Mouse (Mus musculus): ENCODE data around the gene a. TPM values are rescaled to one million over a fixed set of nuclear protein-coding genes. Genes with fewer than 3 reads are reported as not detected.

The a gene
- total and polyA plus RNA-seq, 3 experiments, result 7.8 to 23.8 (median 10.9) TPM

- H3K4me1 ChIP-seq (ENCODE audit: control insufficient read depth in 1 of 2, insufficient read depth in 2 of 2), result peaks cover 0 to 26% of the 10 kb centered on the region in 2 experiments; a peak in 2 of 4 replicates
- no peaks in the 10 kb centered on the region for H3K79me2 ChIP-seq (replicated peaks; ENCODE audit: control insufficient read depth, extremely low read depth, insufficient read depth, poor library complexity, severe bottlenecking)
- no peaks in the 10 kb centered on the region for H3K36me3 ChIP-seq (replicated peaks in 1 of 2; ENCODE audit: control insufficient read depth in 1 of 2, insufficient read depth in 1 of 2, low read length in 1 of 2)
- no peak within 1 kb of the TSS for H3K4me2 ChIP-seq (ENCODE audit: insufficient read depth, low read depth, poor library complexity, severe bottlenecking)
- no peaks in the 10 kb centered on the region for H3K27me3 ChIP-seq (replicated peaks)
- dilution Hi-C loops (cut with MboI; ENCODE audit: extremely low pct_ligation_motif_present, extremely low pct_unique_long_range_greater_than_20kb, low sequenced_read_pairs) (no loop called here), in situ Hi-C loops (cut with MboI; ENCODE audit: low pct_ligation_motif_present, low pct_unique_long_range_greater_than_20kb, low sequenced_read_pairs) (no loop called here)
- no peak within 1 kb of the TSS for H3K9ac ChIP-seq (ENCODE audit: insufficient read depth, low read depth)
- H3K4me3 ChIP-seq (replicated peaks in 1 of 3; ENCODE audit: low read depth in 2 of 3, low read length in 2 of 3, poor library complexity in 1 of 3), result no peak within 1 kb of the TSS
- no peak for DNase-seq (ENCODE audit: extremely low read depth)
- TF ChIP-seq ETS1 (conservative IDR thresholded peaks at IDR 0.05; ENCODE audit: low read depth, low read length), result no peak
- no peak for TF ChIP-seq CHD1 (IDR thresholded peaks at IDR 0.05; ENCODE audit: low read depth, low read length)
- no peak for TF ChIP-seq PAX5 (IDR thresholded peaks at IDR 0.05; ENCODE audit: low read length)
- no peak for TF ChIP-seq RAD21 (IDR thresholded peaks at IDR 0.05; ENCODE audit: low read depth, low read length)
- no peak for TF ChIP-seq MXI1 (IDR thresholded peaks at IDR 0.05; ENCODE audit: low read depth, low read length)
- TF ChIP-seq SIN3A (IDR thresholded peaks at IDR 0.05; ENCODE audit: low read length), result no peak
- no peak for TF ChIP-seq ELF1 (IDR thresholded peaks at IDR 0.05; ENCODE audit: low read depth, low read length)
- no peak for TF ChIP-seq MAFK (IDR thresholded peaks at IDR 0.05; ENCODE audit: insufficient replicate concordance, low read length)
- TF ChIP-seq NRF1 (IDR thresholded peaks at IDR 0.05; ENCODE audit: low read depth, low read length), result no peak
- no peak for TF ChIP-seq ZMIZ1 (IDR thresholded peaks at IDR 0.05; ENCODE audit: low read depth, low read length)
- TF ChIP-seq ZKSCAN1 (IDR thresholded peaks at IDR 0.05; ENCODE audit: borderline replicate concordance, low read depth, low read length), result no peak
- TF ChIP-seq GABPA (IDR thresholded peaks at IDR 0.05; ENCODE audit: insufficient replicate concordance, low read depth, low read length), result no peak
- TF ChIP-seq MAZ (IDR thresholded peaks at IDR 0.05; ENCODE audit: low read depth, low read length), result no peak
- no peak for TF ChIP-seq TCF12 (IDR thresholded peaks at IDR 0.05; ENCODE audit: low read depth, low read length)
- no peak within 1 kb of the TSS for H3K27ac ChIP-seq (ENCODE audit: insufficient read depth, low read depth)
- peaks cover 5% of the 10 kb centered on the region for H3K9me3 ChIP-seq (replicated peaks; ENCODE audit: low read length)
Measured at GRCm38 (mm10) chr2:154769930-154770329, 21.3 kb upstream of the a start, which contains the start of gene Gm14214. TSS of gene Gm14214 (minus strand) at chr2:154770030.

GRCm38 (mm10) chr2:154771604-154772003 lies 19.6 kb upstream of the a start:
- Histone ChIP-seq H3K4me3 (replicated peaks in 1 of 3; ENCODE audit: low read depth in 2 of 3, low read length in 2 of 3, poor library complexity in 1 of 3) (no peak overlapping the region), H3K27ac (ENCODE audit: insufficient read depth, low read depth) (no peak overlapping the region), H3K9ac (ENCODE audit: insufficient read depth, low read depth) (no peak overlapping the region), H3K27me3 (replicated peaks) (no peaks in the 10 kb centered on the region), H3K36me3 (replicated peaks in 1 of 2; ENCODE audit: control insufficient read depth in 1 of 2, insufficient read depth in 1 of 2, low read length in 1 of 2) (no peaks in the 10 kb centered on the region), H3K9me3 (replicated peaks; ENCODE audit: low read length) (peaks cover 5% of the 10 kb centered on the region), H3K4me2 (ENCODE audit: insufficient read depth, low read depth, poor library complexity, severe bottlenecking) (no peak overlapping the region), H3K4me1 (ENCODE audit: control insufficient read depth in 1 of 2, insufficient read depth in 2 of 2) (peaks cover 0 to 15% of the 10 kb centered on the region in 2 experiments; a peak in 2 of 4 replicates), H3K79me2 (replicated peaks; ENCODE audit: control insufficient read depth, extremely low read depth, insufficient read depth, poor library complexity, severe bottlenecking) (no peaks in the 10 kb centered on the region)
- DNase-seq (ENCODE audit: extremely low read depth), result no peak
- dilution Hi-C loops (cut with MboI; ENCODE audit: extremely low pct_ligation_motif_present, extremely low pct_unique_long_range_greater_than_20kb, low sequenced_read_pairs), result no loop called here
- in situ Hi-C loops (cut with MboI; ENCODE audit: low pct_ligation_motif_present, low pct_unique_long_range_greater_than_20kb, low sequenced_read_pairs), result no loop called here
- TF ChIP-seq MYC (IDR thresholded peaks at IDR 0.05; ENCODE audit: low read depth, low read length), result no peak
- TF ChIP-seq ZKSCAN1 (IDR thresholded peaks at IDR 0.05; ENCODE audit: borderline replicate concordance, low read depth, low read length), result no peak
- TF ChIP-seq IRF4 (IDR thresholded peaks at IDR 0.05; ENCODE audit: low read depth, low read length), result no peak
- TF ChIP-seq MXI1 (IDR thresholded peaks at IDR 0.05; ENCODE audit: low read depth, low read length), result no peak
- TF ChIP-seq UBTF (IDR thresholded peaks at IDR 0.05; ENCODE audit: low read depth, low read length), result no peak
- TF ChIP-seq CHD2 (IDR thresholded peaks at IDR 0.05; ENCODE audit: low read length), result no peak
- TF ChIP-seq ETS1 (conservative IDR thresholded peaks at IDR 0.05; ENCODE audit: low read depth, low read length), result no peak
- no peak for TF ChIP-seq NRF1 (IDR thresholded peaks at IDR 0.05; ENCODE audit: low read depth, low read length)
- TF ChIP-seq POLR2AphosphoS2 (IDR thresholded peaks at IDR 0.05; ENCODE audit: low read depth, low read length), result no peak
- no peak for TF ChIP-seq CTCF (conservative IDR thresholded peaks at IDR 0.05 in 1 of 2, IDR thresholded peaks at IDR 0.05 in 1 of 2; ENCODE audit: low read depth in 2 of 2, low read length in 2 of 2)
- no peak for TF ChIP-seq NELFE (IDR thresholded peaks at IDR 0.05; ENCODE audit: low read depth, low read length)
- no peak for TF ChIP-seq BHLHE40 (IDR thresholded peaks at IDR 0.05; ENCODE audit: low read depth, low read length)
- TF ChIP-seq CHD1 (IDR thresholded peaks at IDR 0.05; ENCODE audit: low read depth, low read length), result no peak
- TF ChIP-seq MAX (IDR thresholded peaks at IDR 0.05; ENCODE audit: low read length), result no peak
- TF ChIP-seq E2F4 (IDR thresholded peaks at IDR 0.05; ENCODE audit: insufficient replicate concordance, low read depth, low read length), result no peak
- no peak for TF ChIP-seq JUN (IDR thresholded peaks at IDR 0.05; ENCODE audit: insufficient read depth, low read depth, low read length)
- no peak for TF ChIP-seq GABPA (IDR thresholded peaks at IDR 0.05; ENCODE audit: insufficient replicate concordance, low read depth, low read length)

Data from CH12.LX (cell line).